Mouse (Mus musculus): ENCODE measurements around the gene Camta2. TPM values are rescaled to one million over a fixed set of nuclear protein-coding genes. Genes with fewer than 3 reads are reported as not detected.

The Camta2 gene
- polyA plus RNA-seq, 1 experiment: 38.4 TPM

DNA sequence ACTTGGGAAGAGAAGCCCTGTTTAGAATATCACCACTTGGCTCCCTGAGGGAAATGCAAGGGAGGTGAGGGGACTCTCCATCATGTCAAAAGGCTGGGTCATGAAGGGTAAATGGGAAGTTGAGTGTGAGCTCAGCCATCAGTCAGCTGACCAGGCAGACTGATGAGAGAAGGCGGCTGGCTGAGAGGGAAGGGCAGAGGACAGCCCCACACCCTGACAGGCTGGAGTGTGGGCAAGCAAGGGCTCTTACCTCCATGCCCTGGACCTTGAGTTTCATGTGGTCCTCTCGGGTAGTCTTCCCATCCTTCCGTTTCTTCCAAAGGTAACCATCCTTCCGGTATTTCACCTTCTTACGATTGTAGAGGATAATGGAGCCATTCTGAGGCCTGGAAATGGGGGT is 4.3 kb downstream of the Camta2 start:
- Histone ChIP-seq H3K27ac (ENCODE audit: control insufficient read depth, insufficient read depth, low read length) (no peak overlapping the region), H3K27me3 (ENCODE audit: control insufficient read depth, insufficient read depth, low read length) (no peaks in the 10 kb centered on the region), H3K4me3 (ENCODE audit: control insufficient read depth, insufficient read depth, low read length) (no peak overlapping the region), H3K36me3 (ENCODE audit: control insufficient read depth, insufficient read depth, low read length) (peaks cover 10% of the 10 kb centered on the region), H3K4me1 (replicated peaks; ENCODE audit: control insufficient read depth, insufficient read depth, low read length) (peaks cover 10% of the 10 kb centered on the region)
- TF ChIP-seq CTCF (IDR thresholded peaks at IDR 0.05; ENCODE audit: borderline replicate concordance, control insufficient read depth, extremely low read depth, insufficient read depth, low read length, poor library complexity) (no peak), POLR2A (IDR thresholded peaks at IDR 0.05; ENCODE audit: control insufficient read depth, extremely low read depth, insufficient read depth, low read length, poor library complexity) (no peak)
- 93% methylated on average over 5 of the region's 5 CpGs for WGBS
- no peak for DNase-seq

DNA sequence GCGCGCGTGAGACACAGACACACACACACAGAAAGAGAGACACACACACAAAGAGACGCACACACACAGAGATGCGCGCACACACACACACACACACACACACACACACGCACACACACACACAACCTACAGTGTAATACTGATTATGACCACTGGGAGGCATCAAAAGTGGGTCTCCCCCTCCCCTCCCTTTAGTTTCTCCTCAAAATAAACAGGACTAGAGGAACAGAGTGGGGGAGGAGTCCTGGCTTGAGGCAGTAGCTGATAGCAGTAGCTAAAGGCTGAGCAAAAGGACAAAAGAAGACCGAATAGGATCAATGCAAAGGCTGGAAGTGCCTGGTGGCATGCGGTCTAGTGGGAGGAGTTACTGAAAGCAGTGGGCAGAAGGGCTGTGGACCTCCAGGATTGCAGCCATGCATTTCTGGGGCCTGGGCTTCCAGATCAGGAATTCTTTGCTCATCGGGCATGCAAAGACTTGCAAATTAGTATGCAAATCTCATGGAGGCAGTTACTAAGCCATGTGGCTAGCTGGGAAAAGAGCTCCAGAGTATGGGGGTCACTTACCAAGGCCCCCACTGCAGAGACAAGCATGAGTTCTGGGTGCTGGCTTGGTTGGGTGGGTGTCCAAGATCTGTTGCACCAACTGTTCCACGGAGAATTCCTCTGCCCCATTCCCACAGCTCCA is 5.9 kb downstream of the Camta2 start:
- no peak overlapping the region for H3K27ac ChIP-seq (ENCODE audit: control insufficient read depth, insufficient read depth, low read length)
- H3K4me1 ChIP-seq (replicated peaks; ENCODE audit: control insufficient read depth, insufficient read depth, low read length): peaks cover 4% of the 10 kb centered on the region; the same call in 1 of the 2 replicates
- no peaks in the 10 kb centered on the region for H3K27me3 ChIP-seq (ENCODE audit: control insufficient read depth, insufficient read depth, low read length)
- H3K4me3 ChIP-seq (ENCODE audit: control insufficient read depth, insufficient read depth, low read length): no peak overlapping the region
- TF ChIP-seq POLR2A (IDR thresholded peaks at IDR 0.05; ENCODE audit: control insufficient read depth, extremely low read depth, insufficient read depth, low read length, poor library complexity) (no peak), CTCF (IDR thresholded peaks at IDR 0.05; ENCODE audit: borderline replicate concordance, control insufficient read depth, extremely low read depth, insufficient read depth, low read length, poor library complexity) (no peak; the same call in 1 of the 2 replicates)
- H3K36me3 ChIP-seq (ENCODE audit: control insufficient read depth, insufficient read depth, low read length): peaks cover 10% of the 10 kb centered on the region
- DNase-seq: no peak
- WGBS: 88% methylated on average over 11 of the region's 11 CpGs

DNA sequence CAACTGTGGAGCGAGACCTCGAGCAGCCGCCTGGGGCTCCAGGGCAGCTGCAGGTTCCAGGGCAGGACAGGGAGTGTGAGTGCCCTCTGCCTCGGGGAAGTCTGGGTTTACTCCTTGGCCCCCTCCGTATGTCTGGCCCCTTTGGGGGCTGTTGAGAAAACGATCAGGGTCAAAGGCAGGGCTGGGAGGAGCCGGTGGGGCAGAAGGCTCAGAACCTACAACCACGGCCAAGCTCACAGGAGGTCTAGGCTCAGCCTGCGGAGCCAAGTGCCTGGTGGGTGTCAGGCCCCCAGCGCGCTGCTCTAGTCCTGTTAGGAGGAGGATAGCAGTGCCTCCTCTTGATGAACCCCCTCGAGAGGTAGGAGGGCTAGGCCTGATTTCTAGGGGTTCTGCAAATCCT is 6.7 kb downstream of the Camta2 start:
- 96% methylated on average over 12 of the region's 12 CpGs for WGBS
- no peaks in the 10 kb centered on the region for H3K27me3 ChIP-seq (ENCODE audit: control insufficient read depth, insufficient read depth, low read length)
- no peak overlapping the region for H3K4me3 ChIP-seq (ENCODE audit: control insufficient read depth, insufficient read depth, low read length)
- no peak overlapping the region for H3K27ac ChIP-seq (ENCODE audit: control insufficient read depth, insufficient read depth, low read length)
- no peak for DNase-seq
- TF ChIP-seq POLR2A (IDR thresholded peaks at IDR 0.05; ENCODE audit: control insufficient read depth, extremely low read depth, insufficient read depth, low read length, poor library complexity) (no peak), CTCF (IDR thresholded peaks at IDR 0.05; ENCODE audit: borderline replicate concordance, control insufficient read depth, extremely low read depth, insufficient read depth, low read length, poor library complexity) (no peak)
- H3K36me3 ChIP-seq (ENCODE audit: control insufficient read depth, insufficient read depth, low read length): peaks cover 10% of the 10 kb centered on the region
- no peaks in the 10 kb centered on the region for H3K4me1 ChIP-seq (replicated peaks; ENCODE audit: control insufficient read depth, insufficient read depth, low read length)

DNA sequence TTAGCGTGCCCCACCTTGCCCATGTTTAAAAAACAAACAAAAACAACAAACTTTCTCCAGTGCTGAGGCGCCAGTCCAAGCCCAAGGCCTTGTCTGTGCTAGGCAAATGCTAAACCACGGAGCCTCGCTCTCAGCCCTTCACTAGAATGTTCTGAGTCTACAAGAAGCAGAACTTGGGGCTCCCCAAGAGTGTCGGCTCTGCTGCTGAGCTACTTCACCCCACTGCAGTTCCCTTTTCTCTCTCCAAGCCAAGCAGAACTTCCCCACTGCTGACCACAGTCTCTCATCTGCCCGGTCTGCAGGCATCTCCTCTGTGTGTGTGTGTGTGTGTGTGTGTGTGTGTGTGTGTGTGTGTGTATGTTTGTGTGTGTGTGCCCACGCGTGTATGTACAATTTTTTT is 8.0 kb downstream of the Camta2 start:
- WGBS: 54% methylated on average over 8 of the region's 8 CpGs
- peaks cover 10% of the 10 kb centered on the region for H3K36me3 ChIP-seq (ENCODE audit: control insufficient read depth, insufficient read depth, low read length)
- no peak for DNase-seq
- no peaks in the 10 kb centered on the region for H3K27me3 ChIP-seq (ENCODE audit: control insufficient read depth, insufficient read depth, low read length)
- no peak overlapping the region for H3K4me3 ChIP-seq (ENCODE audit: control insufficient read depth, insufficient read depth, low read length)
- H3K4me1 ChIP-seq (replicated peaks; ENCODE audit: control insufficient read depth, insufficient read depth, low read length): no peaks in the 10 kb centered on the region
- TF ChIP-seq POLR2A (IDR thresholded peaks at IDR 0.05; ENCODE audit: control insufficient read depth, extremely low read depth, insufficient read depth, low read length, poor library complexity): no peak
- TF ChIP-seq CTCF (IDR thresholded peaks at IDR 0.05; ENCODE audit: borderline replicate concordance, control insufficient read depth, extremely low read depth, insufficient read depth, low read length, poor library complexity): no peak
- no peak overlapping the region for H3K27ac ChIP-seq (ENCODE audit: control insufficient read depth, insufficient read depth, low read length)

DNA sequence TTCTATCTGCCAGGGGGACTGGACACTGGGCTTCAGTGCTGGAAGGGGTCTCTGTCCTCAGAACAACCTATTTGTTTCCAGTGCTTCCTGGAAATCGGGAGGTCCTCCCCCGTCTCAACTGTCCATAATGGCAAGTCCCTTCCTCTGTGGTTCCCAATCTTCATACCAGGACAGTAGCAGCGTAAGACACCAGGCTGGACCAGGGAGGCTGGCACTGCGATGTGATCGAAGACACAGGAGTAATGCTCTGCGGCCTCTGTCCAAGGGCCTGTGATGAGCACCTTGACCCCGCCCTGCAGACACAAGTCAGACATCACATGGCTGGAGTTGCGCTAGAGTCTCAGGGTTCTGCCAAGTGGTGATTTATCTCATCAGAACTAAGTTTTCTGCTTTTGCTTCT is 8.5 kb downstream of the Camta2 start:
- TF ChIP-seq POLR2A (IDR thresholded peaks at IDR 0.05; ENCODE audit: control insufficient read depth, extremely low read depth, insufficient read depth, low read length, poor library complexity) (no peak), CTCF (IDR thresholded peaks at IDR 0.05; ENCODE audit: borderline replicate concordance, control insufficient read depth, extremely low read depth, insufficient read depth, low read length, poor library complexity) (no peak)
- H3K36me3 ChIP-seq (ENCODE audit: control insufficient read depth, insufficient read depth, low read length): peaks cover 10% of the 10 kb centered on the region
- H3K4me3 ChIP-seq (ENCODE audit: control insufficient read depth, insufficient read depth, low read length): no peak overlapping the region
- no peak overlapping the region for H3K27ac ChIP-seq (ENCODE audit: control insufficient read depth, insufficient read depth, low read length)
- no peaks in the 10 kb centered on the region for H3K27me3 ChIP-seq (ENCODE audit: control insufficient read depth, insufficient read depth, low read length)
- no peak for DNase-seq
- H3K4me1 ChIP-seq (replicated peaks; ENCODE audit: control insufficient read depth, insufficient read depth, low read length): peaks cover 3% of the 10 kb centered on the region
- 94% methylated on average over 8 of the region's 8 CpGs for whole genome bisulfite sequencing

DNA sequence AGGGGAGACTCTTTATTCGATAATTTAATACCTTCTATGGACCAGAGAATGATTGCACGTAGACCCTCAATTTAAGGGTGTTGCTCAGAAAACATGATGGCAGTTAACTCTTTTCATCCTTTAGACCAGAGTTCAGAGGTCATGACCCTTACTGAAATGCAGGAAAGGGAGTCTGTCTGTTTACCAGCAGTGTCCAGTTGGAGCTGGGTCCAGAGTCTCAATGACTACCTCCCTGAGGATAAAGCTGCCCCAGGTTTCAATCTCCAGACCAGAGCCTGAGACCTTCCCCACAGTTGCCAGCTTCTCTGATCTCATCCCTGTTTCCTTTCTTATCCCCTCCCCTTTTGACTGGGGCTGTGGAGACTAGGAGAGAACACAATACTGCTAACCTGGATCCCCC is 9.3 kb downstream of the Camta2 start:
- peaks cover 7% of the 10 kb centered on the region for H3K36me3 ChIP-seq (ENCODE audit: control insufficient read depth, insufficient read depth, low read length)
- no peaks in the 10 kb centered on the region for H3K27me3 ChIP-seq (ENCODE audit: control insufficient read depth, insufficient read depth, low read length)
- WGBS: 95% methylated on average over 2 of the region's 2 CpGs
- H3K4me3 ChIP-seq (ENCODE audit: control insufficient read depth, insufficient read depth, low read length): no peak overlapping the region
- peaks cover 6% of the 10 kb centered on the region for H3K4me1 ChIP-seq (replicated peaks; ENCODE audit: control insufficient read depth, insufficient read depth, low read length)
- no peak overlapping the region for H3K27ac ChIP-seq (ENCODE audit: control insufficient read depth, insufficient read depth, low read length)
- TF ChIP-seq CTCF (IDR thresholded peaks at IDR 0.05; ENCODE audit: borderline replicate concordance, control insufficient read depth, extremely low read depth, insufficient read depth, low read length, poor library complexity) (no peak), POLR2A (IDR thresholded peaks at IDR 0.05; ENCODE audit: control insufficient read depth, extremely low read depth, insufficient read depth, low read length, poor library complexity) (no peak)
- no peak for DNase-seq

DNA sequence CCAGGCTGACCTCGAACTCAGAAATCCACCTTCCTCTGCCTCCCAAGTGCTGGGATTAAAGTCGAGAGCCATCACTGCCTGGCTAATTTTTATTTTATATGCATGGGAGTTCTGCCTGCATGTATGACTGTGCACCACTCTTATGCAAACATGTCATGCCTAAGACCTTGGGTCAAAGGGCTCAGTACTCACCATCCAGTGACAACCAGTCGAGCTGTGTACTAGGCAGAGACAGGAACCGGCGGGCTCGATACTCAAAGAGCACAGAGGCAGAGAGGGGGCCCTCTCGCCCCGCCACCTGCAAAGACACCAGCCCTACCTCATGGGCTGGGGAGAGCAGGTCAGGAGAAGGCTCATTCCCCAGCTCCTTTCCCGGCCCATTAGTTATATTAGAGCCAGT is 9.8 kb downstream of the Camta2 start:
- H3K4me3 ChIP-seq (ENCODE audit: control insufficient read depth, insufficient read depth, low read length): no peak overlapping the region
- 95% methylated on average over 9 of the region's 9 CpGs for WGBS
- peaks cover 7% of the 10 kb centered on the region for H3K36me3 ChIP-seq (ENCODE audit: control insufficient read depth, insufficient read depth, low read length)
- peaks cover 6% of the 10 kb centered on the region for H3K4me1 ChIP-seq (replicated peaks; ENCODE audit: control insufficient read depth, insufficient read depth, low read length)
- no peaks in the 10 kb centered on the region for H3K27me3 ChIP-seq (ENCODE audit: control insufficient read depth, insufficient read depth, low read length)
- no peak overlapping the region for H3K27ac ChIP-seq (ENCODE audit: control insufficient read depth, insufficient read depth, low read length)
- TF ChIP-seq POLR2A (IDR thresholded peaks at IDR 0.05; ENCODE audit: control insufficient read depth, extremely low read depth, insufficient read depth, low read length, poor library complexity) (no peak), CTCF (IDR thresholded peaks at IDR 0.05; ENCODE audit: borderline replicate concordance, control insufficient read depth, extremely low read depth, insufficient read depth, low read length, poor library complexity) (no peak)
- no peak for DNase-seq
